In genomic region chr14:45996760-45997159, GRCm38 (mm10) we compare ENCODE assay signal across 8 mouse cellular contexts.
DNase-seq lines count a peak whose midpoint lies in the region; ATAC-seq lines count a peak whose summit lies in the region.
"Had no signal": no experiment of that assay in that cellular context is flagged by ENCODE, and none has a peak within 500 bp of the region (broad histone marks: within the 10 kb centered on the region; RNA-seq: fewer than 3 reads in every experiment).

No protein-coding gene starts in this region.

- no peaks in the 10 kb centered on the region for H3K27me3 ChIP-seq in midbrain, embryonic 14.5 days (ENCODE audit: control insufficient read depth, insufficient read depth, low read length)
- H3K27me3 ChIP-seq in midbrain, embryonic 10.5 days (ENCODE audit: low read depth, poor library complexity, severe bottlenecking) = no peaks in the 10 kb centered on the region
- H3K27me3 ChIP-seq in stomach, embryonic 16.5 days (ENCODE audit: control insufficient read depth, insufficient read depth, low read length) = no peaks in the 10 kb centered on the region

- H3K27ac ChIP-seq in midbrain, embryonic 14.5 days (replicated peaks; ENCODE audit: low read depth, low read length) = no peak overlapping the region
- no peak overlapping the region for H3K27ac ChIP-seq in midbrain, embryonic 10.5 days (replicated peaks)
- H3K27ac ChIP-seq in stomach, embryonic 16.5 days (ENCODE audit: low read length) = no peak overlapping the region

- WGBS in midbrain, embryonic 14.5 days = 78% methylated on average over 5 of the region's 5 CpGs
- 84% methylated on average over 5 of the region's 5 CpGs for WGBS in midbrain, embryonic 10.5 days
- 37% methylated on average over 5 of the region's 5 CpGs for WGBS in stomach, embryonic 16.5 days

- DNase-seq in midbrain, embryonic 14.5 days = peak; percentile 16
- no peak for DNase-seq in midbrain, embryonic 10.5 days (ENCODE audit: low spot score)
- peak; percentile 47 for DNase-seq in embryo, embryonic 11 days
- DNase-seq in kidney, postnatal 10 days = peak; percentile 85
- no peak for DNase-seq in gastrocnemius, postnatal 10 days
- no peak for DNase-seq in ovary, adult 18-20 months (ENCODE audit: low spot score)

- H3K4me2 ChIP-seq in midbrain, embryonic 14.5 days (ENCODE audit: low read length) = no peak overlapping the region
- H3K4me2 ChIP-seq in stomach, embryonic 16.5 days (ENCODE audit: low read depth, low read length) = no peak overlapping the region

- H3K9me3 ChIP-seq in midbrain, embryonic 14.5 days (ENCODE audit: control insufficient read depth, low read length) = no peaks in the 10 kb centered on the region
- no peaks in the 10 kb centered on the region for H3K9me3 ChIP-seq in midbrain, embryonic 10.5 days (replicated peaks)
- no peaks in the 10 kb centered on the region for H3K9me3 ChIP-seq in stomach, embryonic 16.5 days (replicated peaks; ENCODE audit: control insufficient read depth, low read length)

- no peak overlapping the region for H3K4me3 ChIP-seq in midbrain, embryonic 14.5 days (replicated peaks; ENCODE audit: low read depth, low read length)
- no peak overlapping the region for H3K4me3 ChIP-seq in midbrain, embryonic 10.5 days
- H3K4me3 ChIP-seq in stomach, embryonic 16.5 days (replicated peaks; ENCODE audit: low read length) = no peak overlapping the region
- H3K4me3 ChIP-seq: erythroblast, embryonic 14.5 days had no signal

- no peaks in the 10 kb centered on the region for H3K36me3 ChIP-seq in midbrain, embryonic 14.5 days (ENCODE audit: control insufficient read depth, insufficient read depth, low read length)
- H3K36me3 ChIP-seq in midbrain, embryonic 10.5 days = no peaks in the 10 kb centered on the region
- no peaks in the 10 kb centered on the region for H3K36me3 ChIP-seq in stomach, embryonic 16.5 days (ENCODE audit: control insufficient read depth, insufficient read depth, low read length)

- H3K4me1 ChIP-seq in midbrain, embryonic 14.5 days (ENCODE audit: control insufficient read depth, insufficient read depth, low read length) = no peaks in the 10 kb centered on the region
- H3K4me1 ChIP-seq in midbrain, embryonic 10.5 days = no peaks in the 10 kb centered on the region
- H3K4me1 ChIP-seq in stomach, embryonic 16.5 days (ENCODE audit: control insufficient read depth, insufficient read depth, low read length) = peaks cover 9% of the 10 kb centered on the region

- H3K9ac ChIP-seq in midbrain, embryonic 14.5 days (replicated peaks; ENCODE audit: low read length) = no peak overlapping the region
- H3K9ac ChIP-seq in stomach, embryonic 16.5 days (ENCODE audit: low read length) = no peak overlapping the region

- no peak for ATAC-seq in midbrain, embryonic 14.5 days (ENCODE audit: low FRiP score, low TSS enrichment)
- peak; percentile 59 for ATAC-seq in stomach, embryonic 16.5 days (ENCODE audit: insufficient read depth, low FRiP score)

Comparison
In these comparisons a context has a peak if more than half of its experiments do, and no peak if none do; other contexts are left out.
1. DNase-seq: peak in midbrain, embryonic 14.5 days (single experiment), embryo, embryonic 11 days (single experiment) and kidney, postnatal 10 days (single experiment); none in midbrain, embryonic 10.5 days (single experiment), gastrocnemius, postnatal 10 days (single experiment) and ovary, adult 18-20 months (single experiment).